Mouse (Mus musculus): ENCODE data around the gene Nt5c.

DNA sequence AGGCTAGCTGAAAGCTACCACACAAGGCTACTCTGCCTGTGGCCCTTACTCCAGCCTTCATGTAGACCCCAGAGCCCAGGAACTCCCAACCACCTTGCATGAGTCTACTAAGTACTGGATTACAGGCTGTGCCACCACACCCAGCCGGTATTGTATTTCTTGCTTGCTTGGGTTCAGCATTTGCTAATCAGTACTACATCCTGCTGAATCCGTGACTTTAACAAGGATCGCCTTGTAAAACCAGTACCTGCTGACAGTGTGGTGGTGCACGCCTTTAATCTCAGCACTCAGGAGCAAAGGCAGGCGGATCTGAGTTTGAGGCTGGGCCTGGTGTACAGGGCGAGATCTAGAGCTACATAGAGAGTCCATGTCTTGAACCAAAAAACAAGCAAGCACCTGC is 11.0 kb upstream of the Nt5c start:
- TF ChIP-seq CTCF (IDR thresholded peaks at IDR 0.05; ENCODE audit: insufficient read depth, low read depth, low read length) (no peak), POLR2A (IDR thresholded peaks at IDR 0.05; ENCODE audit: insufficient read depth, low read depth, low read length) (no peak)
